Mouse (Mus musculus): ENCODE measurements at regions not wholly inside any gene's neighbourhood (a gene's known extent, or its start where the extent isn't known, plus 50 kb on each side); places are given as distances from the start of the nearest gene placed in this dataset.
"Not testable (repeated sequence)": the region's sequence is repeated elsewhere in the genome, so short reads cannot be mapped to it uniquely, and the experiment has no call there.

- intact Hi-C loops (cut with DNase I) = no loop called here
Measured at GRCm38 (mm10) chr2:128265014-128265990, 139.5 kb downstream of the Bcl2l11 start.

- intact Hi-C loops (cut with DNase I) = no loop called here
Measured at GRCm38 (mm10) chr2:128270377-128271129, 144.7 kb downstream of the Bcl2l11 start.

GRCm38 (mm10) chr2:128272789-128273188 lies 147.0 kb downstream of the Bcl2l11 start:
- intact Hi-C loops (cut with DNase I) = no loop called here

- intact Hi-C loops (cut with DNase I) = no loop called here
Measured at GRCm38 (mm10) chr2:128273292-128273691, 147.5 kb downstream of the Bcl2l11 start.

GRCm38 (mm10) chr2:128276337-128276736 lies 150.5 kb downstream of the Bcl2l11 start:
- intact Hi-C loops (cut with DNase I) = loop anchor here (5.0 kb wide), 1 partner anchor 96 kb away; no protein-coding TSS in a partner anchor

- intact Hi-C loops (cut with DNase I) = loop anchor here (5.0 kb wide), 1 partner anchor 95 kb away; no protein-coding TSS in a partner anchor
Measured at GRCm38 (mm10) chr2:128277387-128278123, 151.7 kb downstream of the Bcl2l11 start.

GRCm38 (mm10) chr2:128278124-128278432 lies 152.2 kb downstream of the Bcl2l11 start:
- intact Hi-C loops (cut with DNase I) = loop anchor here (5.0 kb wide), 1 partner anchor 94 kb away; no protein-coding TSS in a partner anchor

- intact Hi-C loops (cut with DNase I) = loop anchor here (5.0 kb wide), 1 partner anchor 94 kb away; no protein-coding TSS in a partner anchor
Measured at GRCm38 (mm10) chr2:128278608-128279081, 152.8 kb downstream of the Bcl2l11 start.

GRCm38 (mm10) chr2:128279127-128279710 lies 153.4 kb downstream of the Bcl2l11 start:
- intact Hi-C loops (cut with DNase I) = loop anchor here (5.0 kb wide), 1 partner anchor 93 kb away; no protein-coding TSS in a partner anchor

GRCm38 (mm10) chr2:128282591-128282990 lies 156.8 kb downstream of the Bcl2l11 start:
- intact Hi-C loops (cut with DNase I) = no loop called here

- intact Hi-C loops (cut with DNase I) = no loop called here
Measured at GRCm38 (mm10) chr2:128284822-128285421, 159.1 kb downstream of the Bcl2l11 start.

GRCm38 (mm10) chr2:128285457-128285856 lies 159.6 kb downstream of the Bcl2l11 start:
- intact Hi-C loops (cut with DNase I) = no loop called here

- intact Hi-C loops (cut with DNase I) = no loop called here
Measured at GRCm38 (mm10) chr2:128288138-128288551, 162.3 kb downstream of the Bcl2l11 start.

- intact Hi-C loops (cut with DNase I) = no loop called here
Measured at GRCm38 (mm10) chr2:128290609-128291008, 164.8 kb downstream of the Bcl2l11 start.

GRCm38 (mm10) chr2:128294610-128295009 lies 168.8 kb downstream of the Bcl2l11 start:
- intact Hi-C loops (cut with DNase I) = no loop called here

- intact Hi-C loops (cut with DNase I) = no loop called here
Measured at GRCm38 (mm10) chr2:128295018-128295424, 169.2 kb downstream of the Bcl2l11 start.

GRCm38 (mm10) chr2:128295726-128296234 lies 169.9 kb downstream of the Bcl2l11 start:
- intact Hi-C loops (cut with DNase I) = no loop called here

GRCm38 (mm10) chr2:128296423-128296822 lies 170.6 kb downstream of the Bcl2l11 start:
- intact Hi-C loops (cut with DNase I) = not testable (repeated sequence)

GRCm38 (mm10) chr2:128296897-128297296 lies 171.1 kb downstream of the Bcl2l11 start:
- intact Hi-C loops (cut with DNase I) = no loop called here

GRCm38 (mm10) chr2:128297821-128298220 lies 172.0 kb downstream of the Bcl2l11 start:
- intact Hi-C loops (cut with DNase I) = no loop called here
